Mouse (Mus musculus): Measurements from ENCODE around the gene Sall4.
"Not testable (repeated sequence)": the region's sequence is repeated elsewhere in the genome, so short reads cannot be mapped to it uniquely, and the experiment has no call there.

Sall4 gene

DNA sequence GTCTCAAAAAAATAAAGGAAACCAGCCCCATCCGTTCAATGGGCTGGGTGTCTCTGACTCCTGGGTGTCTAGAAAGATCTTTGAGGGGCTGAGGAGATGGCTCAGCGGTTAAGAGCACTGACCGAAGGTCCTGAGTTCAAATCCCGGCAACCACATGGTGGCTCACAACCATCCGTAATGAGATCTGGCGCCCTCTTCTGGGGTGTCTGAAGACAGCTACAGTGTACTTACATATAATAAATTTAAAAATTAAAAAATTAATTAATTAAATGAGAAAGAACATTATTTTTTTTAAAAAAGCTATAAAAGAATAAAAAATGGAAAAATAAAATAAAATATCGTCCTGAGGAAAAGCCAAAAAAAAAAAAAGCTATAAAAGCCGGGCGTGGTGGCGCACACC lies 23.3 kb downstream of the Sall4 start:
- not testable (repeated sequence) for DNase-seq (ENCODE audit: low spot score in 2 of 2)

DNA sequence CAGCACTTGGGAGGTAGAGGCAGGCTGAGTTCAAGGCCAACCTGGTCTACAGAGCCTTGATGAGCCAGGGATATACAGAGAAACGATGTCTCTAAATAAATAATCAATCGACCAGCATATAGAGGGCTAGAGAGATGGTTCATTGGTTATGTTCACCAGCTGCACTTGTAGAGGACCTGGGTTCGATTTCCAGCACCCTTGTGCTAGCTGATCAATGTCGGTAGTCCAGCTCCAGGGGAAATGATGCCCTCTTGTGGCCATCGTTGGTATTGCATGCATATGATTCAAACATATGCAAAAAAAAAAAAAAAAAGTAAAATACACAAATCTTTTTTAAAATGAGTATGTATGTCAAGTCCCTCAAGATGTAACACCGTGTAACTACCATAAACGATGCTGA lies 25.1 kb downstream of the Sall4 start:
- peak in 1 of 2 experiments; percentile 44 for DNase-seq (ENCODE audit: low spot score in 2 of 2)

DNA sequence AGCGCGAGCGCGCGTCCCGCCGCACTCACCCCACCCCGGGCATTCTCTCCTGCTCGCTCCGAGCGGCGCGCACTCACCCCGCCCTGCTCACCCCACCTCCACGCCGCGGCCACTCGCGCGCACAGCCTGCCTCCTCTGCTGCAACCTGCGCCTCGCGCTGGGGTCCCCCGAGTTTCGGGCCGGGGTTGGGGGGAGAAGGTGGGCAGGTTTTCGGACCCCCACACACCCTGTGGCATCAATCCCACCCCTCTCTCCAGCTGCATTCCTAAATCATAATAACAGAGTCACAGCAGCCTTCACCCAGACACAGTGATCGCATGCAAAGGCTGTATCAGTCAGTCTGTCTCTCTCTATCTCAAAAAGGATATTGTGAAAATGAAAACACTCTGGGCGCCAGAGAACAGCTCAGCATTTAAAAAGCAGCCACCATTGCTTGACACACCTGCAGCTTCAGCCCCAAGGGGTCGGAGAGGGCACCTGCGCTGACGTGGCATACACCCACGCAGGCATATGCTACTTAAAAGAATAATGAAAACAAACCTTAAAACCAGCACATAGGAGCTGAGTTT lies 25.6 kb downstream of the Sall4 start, which contains the start of gene Atp9a:
Atp9a (minus strand) TSS at position 351 of the 569 bp plus-strand sequence.
- peak; percentile 60 to 64 for DNase-seq (ENCODE audit: low spot score in 2 of 2)

DNA sequence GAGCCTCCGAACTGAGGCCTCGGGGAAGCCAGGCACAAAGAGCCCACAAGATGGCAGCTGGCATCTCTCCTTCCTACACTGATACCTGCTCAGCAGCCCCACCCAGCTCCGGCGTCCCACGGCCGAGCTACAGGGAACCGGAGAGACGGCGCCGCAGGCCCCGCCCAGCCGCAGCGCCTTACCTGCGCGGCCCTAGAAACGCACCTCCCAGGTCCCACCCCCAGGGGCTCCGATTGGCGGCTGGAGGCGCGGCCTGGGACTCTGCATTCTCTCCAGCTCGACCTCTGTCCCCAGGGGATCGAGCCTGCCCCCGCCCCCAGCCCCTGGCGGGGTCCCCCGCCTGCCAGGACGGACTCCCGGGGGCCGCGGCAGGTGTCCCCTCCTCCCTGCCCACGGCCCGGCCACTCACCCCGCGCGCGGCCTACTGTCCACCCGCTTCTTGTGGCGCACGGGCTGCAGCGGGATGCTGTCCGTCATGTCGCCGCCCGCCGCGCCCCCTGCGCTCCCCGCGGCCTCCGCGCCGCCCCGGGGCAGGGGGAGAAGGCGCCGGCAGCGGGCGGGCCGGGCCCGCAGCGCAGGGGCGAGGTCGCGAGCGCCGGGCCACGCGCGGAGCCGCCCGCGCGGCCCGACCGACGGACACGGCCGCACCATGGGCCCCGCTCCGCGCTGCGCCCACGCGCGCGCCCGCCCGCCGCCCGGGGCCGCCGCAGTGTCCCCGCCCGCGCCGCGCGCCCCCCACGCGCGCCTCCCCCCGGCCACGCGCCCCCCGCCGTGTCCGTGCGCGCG lies 26.3 kb downstream of the Sall4 start:
- peak; percentile 81 to 82 for DNase-seq (ENCODE audit: low spot score in 2 of 2)

DNA sequence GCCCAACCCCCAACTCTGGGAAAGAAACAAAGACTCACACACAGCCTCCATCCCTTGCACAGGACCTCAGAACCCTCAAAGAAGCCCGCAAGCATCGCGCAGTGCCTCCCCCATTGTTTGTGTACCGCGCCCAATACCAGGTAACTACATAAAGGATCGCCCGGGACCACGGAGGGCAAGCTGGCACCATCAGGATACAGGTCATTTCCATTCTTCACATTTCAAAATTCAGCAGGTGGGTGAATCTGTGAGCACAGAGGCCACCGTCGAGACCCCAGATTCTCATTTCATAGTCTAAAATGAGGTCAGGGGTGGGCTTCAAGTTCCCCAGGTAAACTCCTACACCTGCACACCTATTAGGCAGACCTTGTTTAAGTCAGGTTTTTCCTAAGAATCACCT lies 27.2 kb downstream of the Sall4 start:
- no peak for DNase-seq (ENCODE audit: low spot score in 2 of 2)

DNA sequence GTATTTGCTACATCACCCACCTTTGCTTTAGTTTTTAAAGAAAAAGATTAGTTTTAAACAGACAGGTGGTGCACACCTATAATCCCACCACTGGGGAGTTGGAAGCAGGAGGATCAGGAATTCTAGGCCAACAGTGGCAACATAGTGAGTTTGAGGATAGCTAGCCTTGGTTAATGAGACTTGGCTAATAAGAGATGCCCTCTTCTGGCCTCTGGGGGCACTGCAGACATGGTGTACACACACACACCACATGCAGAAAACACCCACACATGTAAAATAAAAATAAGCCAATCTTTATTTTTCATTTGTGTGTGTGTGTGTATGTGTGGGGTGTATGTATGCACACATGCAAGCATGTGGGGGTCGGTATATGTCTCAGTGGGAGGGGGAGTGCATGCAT lies 28.9 kb downstream of the Sall4 start:
- DNase-seq (ENCODE audit: low spot score in 2 of 2): no peak

DNA sequence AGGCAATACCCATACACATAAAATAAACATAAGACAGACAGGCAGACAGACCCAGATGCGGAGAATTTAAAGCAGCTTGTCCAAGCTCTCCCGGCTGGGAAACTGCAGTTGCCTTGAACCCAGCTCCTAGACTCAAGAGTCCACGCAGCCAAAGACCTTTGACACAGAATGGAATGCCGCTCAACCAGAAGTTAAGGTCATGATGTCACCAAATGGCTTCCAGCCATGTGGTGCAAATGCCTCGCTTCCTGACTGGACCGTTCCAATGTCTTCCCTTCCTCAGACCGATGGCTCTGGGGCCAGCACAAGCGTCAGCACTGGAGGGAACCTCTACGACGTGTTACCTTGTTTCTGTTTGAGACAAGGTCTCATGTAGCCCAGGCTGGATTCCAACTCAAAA lies 29.9 kb downstream of the Sall4 start:
- no peak for DNase-seq (ENCODE audit: low spot score in 2 of 2)

DNA sequence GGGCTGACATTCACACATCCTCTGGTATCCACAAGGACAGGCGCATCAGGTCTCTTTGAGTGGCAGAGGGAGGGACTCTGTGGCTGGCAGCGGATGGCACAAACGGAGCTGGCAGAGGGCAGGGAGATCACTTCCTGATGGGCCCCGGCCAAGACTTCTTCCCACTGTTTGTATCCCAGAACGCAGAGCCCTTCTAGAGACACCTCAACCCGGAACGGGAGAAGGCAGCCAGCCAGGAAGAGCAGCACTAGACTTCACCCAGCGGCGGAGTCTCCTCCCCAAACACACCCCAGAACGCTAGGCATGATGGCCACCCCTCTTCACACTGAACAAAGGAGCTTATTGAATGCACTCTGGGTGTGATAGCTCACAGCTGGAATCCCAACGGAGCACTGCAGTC lies 33.7 kb downstream of the Sall4 start:
- DNase-seq (ENCODE audit: low spot score in 2 of 2): no peak

DNA sequence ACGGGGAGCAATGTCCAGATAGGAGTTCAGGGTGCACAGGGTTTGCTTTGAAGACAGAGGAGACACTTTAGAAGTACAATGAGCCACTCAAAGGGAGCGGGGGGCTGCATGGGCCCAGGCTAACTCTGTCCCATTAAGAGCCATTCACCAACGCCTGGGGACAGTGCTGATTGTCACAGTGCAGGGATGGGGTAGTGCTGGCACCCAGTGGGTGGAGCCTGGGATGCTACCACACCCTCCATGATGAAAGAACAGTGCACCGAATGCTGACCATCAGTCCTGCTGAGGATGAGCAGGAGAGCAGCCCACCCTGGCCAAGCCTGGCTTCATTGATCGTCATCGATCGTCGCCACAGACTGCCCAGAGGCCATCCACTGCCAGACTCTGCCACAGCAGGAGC lies 36.5 kb downstream of the Sall4 start:
- DNase-seq (ENCODE audit: low spot score in 2 of 2): no peak

DNA sequence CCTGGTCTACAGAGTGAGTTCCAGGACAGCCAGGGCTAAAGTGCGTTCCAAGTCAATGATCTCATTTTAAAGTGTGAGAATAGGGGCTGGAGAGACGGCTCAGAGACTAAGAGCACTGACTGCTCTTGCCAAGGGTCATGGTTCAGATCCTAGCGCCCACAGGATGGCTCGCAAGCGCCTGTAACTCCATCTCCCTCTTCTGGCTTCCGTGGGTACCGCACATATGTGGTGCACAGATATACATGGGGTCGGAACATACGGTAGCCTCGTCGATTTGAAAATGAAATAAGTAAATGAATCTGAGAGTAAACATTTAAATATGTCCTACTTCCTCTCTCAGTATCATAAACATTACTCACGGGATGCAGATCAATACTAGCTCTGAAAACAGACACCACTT lies 38.0 kb downstream of the Sall4 start:
- DNase-seq (ENCODE audit: low spot score in 2 of 2): no peak

DNA sequence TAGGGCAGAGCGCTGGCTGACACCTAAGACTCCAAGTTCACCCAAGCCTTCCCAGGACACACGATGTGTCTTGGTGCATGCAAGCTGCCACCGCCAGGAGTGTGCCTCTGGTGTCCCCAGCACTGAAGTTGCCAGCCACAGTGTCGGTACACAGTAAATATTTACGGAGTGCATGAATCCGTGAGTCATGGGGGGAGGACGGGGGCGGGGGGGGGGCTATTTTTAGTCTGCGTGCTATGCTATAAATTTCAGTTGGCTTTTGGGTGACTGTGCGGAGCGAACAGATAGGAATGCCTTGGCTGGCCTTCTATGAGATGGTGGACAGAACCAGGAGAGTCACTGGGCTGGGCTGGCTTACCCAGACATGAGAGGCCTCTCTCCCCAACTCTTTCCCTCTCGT lies 39.7 kb downstream of the Sall4 start:
- no peak for DNase-seq (ENCODE audit: low spot score in 2 of 2)

DNA sequence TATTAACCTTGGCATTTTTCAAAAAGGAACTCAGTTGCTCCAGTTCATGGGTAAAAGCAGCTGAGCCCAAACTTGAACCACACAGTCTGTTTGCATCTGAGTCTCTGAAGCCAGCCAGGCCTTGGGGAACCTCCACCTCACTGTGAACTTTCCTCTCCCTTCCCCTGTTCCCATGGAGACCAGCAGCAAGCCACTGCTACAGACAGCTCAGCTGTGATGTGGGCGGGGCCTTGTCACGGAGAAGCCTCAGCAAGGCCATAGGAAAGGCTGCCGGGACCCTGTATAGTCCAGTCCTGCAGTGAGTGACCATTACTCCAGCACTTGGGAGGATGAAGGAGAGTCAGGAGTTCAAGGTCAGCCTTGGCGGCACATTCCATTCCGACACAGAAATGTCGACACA lies 41.7 kb downstream of the Sall4 start:
- peak in 1 of 2 experiments; percentile 42 for DNase-seq (ENCODE audit: low spot score in 2 of 2)

DNA sequence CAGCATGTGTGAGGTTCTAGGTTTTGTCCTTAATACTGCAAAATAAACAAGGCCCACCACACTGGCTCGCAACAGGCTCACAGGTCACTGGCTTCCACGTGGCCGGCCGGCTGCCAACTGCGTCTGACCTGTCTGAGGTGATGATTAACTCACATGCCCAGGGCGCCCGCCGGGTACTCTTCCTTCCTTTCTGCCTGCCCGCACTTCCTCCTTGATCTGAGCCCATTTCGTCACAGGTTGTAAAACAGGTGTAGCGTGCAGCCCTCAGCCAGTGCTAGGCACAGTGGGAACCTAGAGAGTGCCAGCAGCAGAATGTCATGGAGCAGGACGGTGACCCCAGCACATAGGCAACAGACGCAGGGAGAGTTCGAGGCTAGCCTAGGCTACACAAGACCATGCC lies 46.4 kb downstream of the Sall4 start:
- DNase-seq (ENCODE audit: low spot score in 2 of 2): no peak

DNA sequence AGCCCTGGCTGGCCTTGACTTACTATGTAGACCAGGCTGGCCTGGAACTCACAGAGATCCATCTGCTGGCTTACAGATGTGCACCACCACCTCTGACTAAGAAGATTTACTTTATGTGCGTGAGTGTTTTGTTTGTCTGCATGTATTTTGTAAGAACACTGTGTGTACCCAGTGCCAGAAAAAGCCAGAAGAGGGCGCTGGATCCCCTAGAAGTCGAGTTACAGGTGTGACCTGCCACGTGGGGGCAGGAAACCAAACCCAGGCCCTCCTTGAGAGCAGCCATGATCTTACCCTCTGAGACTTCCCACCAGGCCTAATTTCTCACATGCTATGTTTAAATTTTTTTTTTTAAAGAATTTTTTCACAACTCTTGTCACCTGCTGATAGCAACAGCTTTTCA lies 48.0 kb downstream of the Sall4 start:
- DNase-seq (ENCODE audit: low spot score in 2 of 2): no peak

DNA sequence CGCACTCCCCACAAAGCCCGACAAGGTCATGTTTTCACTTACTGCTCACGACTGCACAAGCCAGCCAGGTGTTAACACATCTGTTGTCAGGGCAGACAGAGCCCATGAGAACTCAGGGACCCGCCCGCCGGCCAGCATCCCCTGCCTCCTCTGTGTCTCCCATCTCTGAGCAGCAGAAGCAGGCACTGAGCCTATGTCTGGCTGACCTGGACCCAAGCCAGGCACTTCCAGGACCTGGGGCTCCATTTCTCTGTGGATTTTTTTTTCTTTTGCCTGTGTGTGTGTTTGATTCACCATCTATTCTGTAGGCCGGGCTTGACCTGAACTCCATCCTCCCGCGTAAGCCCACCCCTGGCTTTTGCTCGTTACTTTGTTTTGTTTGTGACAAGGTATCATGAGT lies 49.0 kb downstream of the Sall4 start:
- no peak for DNase-seq (ENCODE audit: low spot score in 2 of 2)

DNA sequence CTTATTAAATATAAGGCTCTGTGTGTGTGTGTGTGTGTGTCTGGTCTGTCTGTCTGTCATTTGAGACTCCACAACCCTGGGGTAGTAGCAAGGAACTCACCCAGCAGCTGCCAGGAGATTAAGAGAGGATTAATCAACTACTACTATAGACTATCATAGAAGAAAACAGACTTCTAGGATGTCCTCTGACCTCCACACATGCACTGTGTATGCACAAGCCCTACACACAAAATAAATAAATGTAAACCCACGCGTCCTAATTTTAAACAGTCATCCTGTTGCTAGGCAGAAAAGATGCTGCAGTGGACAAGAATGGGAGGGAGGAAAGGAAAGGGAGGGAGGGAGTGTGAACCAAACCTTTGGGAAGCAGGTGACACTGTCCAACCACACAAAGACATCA lies 49.5 kb downstream of the Sall4 start:
- no peak for DNase-seq (ENCODE audit: low spot score in 2 of 2)

DNA sequence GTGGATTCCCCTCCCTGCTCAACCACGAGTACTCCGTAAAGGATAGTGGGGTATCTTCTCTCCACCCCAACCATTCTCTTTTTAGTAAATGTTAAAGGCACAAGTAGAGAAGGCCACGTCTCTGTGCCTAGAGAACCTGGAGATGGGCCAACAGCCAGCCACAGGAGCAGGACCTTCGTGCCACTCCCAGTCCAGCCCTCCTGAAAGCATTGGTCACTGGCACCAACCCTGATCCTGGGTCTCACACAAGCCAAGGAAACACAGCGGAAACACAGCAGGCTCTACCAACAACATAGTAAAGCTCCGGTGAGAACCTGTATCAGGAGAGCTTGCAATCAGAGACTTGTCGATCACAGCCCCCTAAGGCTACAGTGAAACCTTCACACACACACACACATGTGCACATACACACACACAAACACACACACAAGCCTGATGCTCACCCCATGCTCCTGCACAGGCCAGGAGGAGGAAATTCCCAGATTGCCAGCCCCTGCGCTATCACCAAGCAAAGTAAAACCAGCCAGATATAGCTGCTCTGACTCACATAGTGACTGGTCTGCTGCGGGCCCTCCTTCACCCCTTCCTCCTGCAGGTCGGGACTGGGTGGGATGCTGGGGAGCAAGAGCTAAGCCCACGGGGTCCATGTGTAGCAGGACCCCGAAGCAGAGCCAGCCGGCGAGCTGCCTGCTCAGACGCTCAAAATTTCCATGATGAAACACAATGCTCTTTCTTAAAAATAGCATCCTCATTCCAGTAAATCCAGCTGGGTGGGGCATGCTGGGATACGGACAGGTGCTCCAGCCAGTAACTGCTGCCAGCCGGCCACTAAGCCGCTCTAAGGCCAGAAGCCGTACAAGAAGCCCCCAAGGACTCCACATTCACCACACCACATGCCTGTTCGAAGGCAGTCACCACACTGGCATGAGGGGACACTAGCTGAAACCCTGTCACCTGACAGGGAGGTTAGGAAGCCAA lies 55.3 kb downstream of the Sall4 start:
- DNase-seq (ENCODE audit: low spot score in 2 of 2): peak in 1 of 2 experiments; percentile 32

DNA sequence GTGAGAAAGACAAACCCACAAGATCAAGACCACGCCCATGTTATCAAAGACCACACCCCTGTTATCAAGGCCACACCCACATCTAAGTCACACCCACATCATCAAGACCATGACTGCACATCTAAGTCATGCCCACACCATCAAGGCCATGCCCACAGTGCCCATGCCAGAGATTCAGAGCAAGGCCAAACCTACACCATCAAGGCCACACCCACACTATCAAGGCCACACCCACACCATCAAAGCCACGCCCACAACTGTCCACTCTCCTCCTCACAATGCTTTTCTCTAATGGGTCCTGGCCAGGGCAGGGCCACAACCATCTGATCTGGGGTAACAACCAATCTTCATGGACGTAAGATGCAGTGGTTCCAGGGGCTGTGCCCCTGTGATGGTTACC lies 56.8 kb downstream of the Sall4 start:
- no peak for DNase-seq (ENCODE audit: low spot score in 2 of 2)

DNA sequence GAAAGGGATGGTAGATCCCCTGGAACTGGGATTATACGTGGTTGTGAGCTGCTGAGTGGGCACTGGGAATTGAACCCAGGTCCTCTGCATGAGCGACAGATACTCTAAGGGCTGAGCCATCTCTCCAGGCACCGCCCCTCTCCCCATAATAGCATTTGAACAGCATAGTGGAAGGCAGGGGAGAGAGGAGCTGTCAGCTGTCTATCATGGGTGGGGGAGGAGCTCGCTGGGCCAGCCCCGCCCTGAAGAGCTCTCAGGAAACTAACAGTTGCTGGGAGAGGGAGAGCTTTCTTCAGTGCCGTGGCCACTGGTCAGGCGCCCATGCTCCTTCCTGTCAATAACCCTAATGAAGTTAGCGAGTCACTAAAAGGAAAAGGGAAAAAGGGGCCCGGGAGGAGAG lies 60.0 kb downstream of the Sall4 start:
- DNase-seq (ENCODE audit: low spot score in 2 of 2): no peak

DNA sequence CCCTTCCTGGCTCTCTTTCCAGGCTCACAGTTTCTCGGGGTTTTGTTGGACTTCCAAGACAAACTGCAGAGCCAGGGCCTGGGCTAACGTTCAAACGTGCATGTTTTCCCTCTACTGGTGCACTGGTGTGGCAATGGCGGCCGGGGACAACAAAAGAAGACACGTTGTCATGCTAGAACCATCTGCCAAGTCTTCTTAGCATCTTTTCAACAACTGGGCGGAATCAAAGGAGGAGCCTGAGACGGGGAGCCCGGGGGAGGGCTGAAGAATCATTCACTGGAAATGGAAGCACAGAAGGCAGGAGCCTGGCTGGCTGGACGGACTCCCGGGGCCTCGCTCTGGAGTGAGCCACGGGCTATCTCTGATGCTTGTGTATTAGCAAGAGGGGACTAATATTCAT lies 65.5 kb downstream of the Sall4 start:
- DNase-seq (ENCODE audit: low spot score in 2 of 2): peak; percentile 54 to 62

Data from right cerebral cortex, postnatal 36 days (tissue).